Mouse (Mus musculus) gastrocnemius, adult 8-10 months (tissue): ENCODE measurements at regions not wholly inside any gene's neighbourhood (a gene's known extent, or its start where the extent isn't known, plus 50 kb on each side); places are given as distances from the start of the nearest gene placed in this dataset.

Source experiments
- DNase-seq, 2 experiments: peaks; one replicate each; pipeline ENCODE4 v3.0.0; 2022; ENCODE audit warnings: low spot score in 2 of 2

GRCm38 (mm10) chr5:102287131-102287530, 194.1 kb upstream of the Arhgap24 start:
- no peak for DNase-seq

GRCm38 (mm10) chr5:102290866-102291265, 190.3 kb upstream of the Arhgap24 start:
- no peak for DNase-seq

GRCm38 (mm10) chr5:102295564-102295963, 185.6 kb upstream of the Arhgap24 start:
- no peak for DNase-seq

- DNase-seq: no peak
Measured at GRCm38 (mm10) chr5:102306309-102306708, 174.9 kb upstream of the Arhgap24 start.

- DNase-seq: no peak
Measured at GRCm38 (mm10) chr5:102306718-102307117, 174.5 kb upstream of the Arhgap24 start.

- DNase-seq: no peak
Measured at GRCm38 (mm10) chr5:102311570-102311969, 169.6 kb upstream of the Arhgap24 start.

GRCm38 (mm10) chr5:102328197-102328784, 152.9 kb upstream of the Arhgap24 start:
- DNase-seq: no peak

GRCm38 (mm10) chr5:102333894-102334293, 147.3 kb upstream of the Arhgap24 start:
- DNase-seq: no peak

GRCm38 (mm10) chr5:102334442-102335197, 146.6 kb upstream of the Arhgap24 start:
- no peak for DNase-seq

GRCm38 (mm10) chr5:102366481-102366880, 114.7 kb upstream of the Arhgap24 start:
- no peak for DNase-seq

- DNase-seq: no peak
Measured at GRCm38 (mm10) chr5:102373309-102373971, 107.8 kb upstream of the Arhgap24 start.

- DNase-seq: no peak
Measured at GRCm38 (mm10) chr5:102373972-102374755, 107.0 kb upstream of the Arhgap24 start.

GRCm38 (mm10) chr5:102375339-102375738, 105.9 kb upstream of the Arhgap24 start:
- no peak for DNase-seq

- peak in 1 of 2 experiments; percentile 11 for DNase-seq
Measured at GRCm38 (mm10) chr5:102393941-102394340, 87.2 kb upstream of the Arhgap24 start.

- no peak for DNase-seq
Measured at GRCm38 (mm10) chr5:102395608-102396146, 85.5 kb upstream of the Arhgap24 start.

GRCm38 (mm10) chr5:102399006-102399405, 82.2 kb upstream of the Arhgap24 start:
- DNase-seq: no peak

- no peak for DNase-seq
Measured at GRCm38 (mm10) chr5:102417642-102418041, 63.5 kb upstream of the Arhgap24 start.

GRCm38 (mm10) chr5:102419089-102419488, 62.1 kb upstream of the Arhgap24 start:
- no peak for DNase-seq

GRCm38 (mm10) chr5:102424636-102425242, 56.5 kb upstream of the Arhgap24 start:
- no peak for DNase-seq

- no peak for DNase-seq
Measured at GRCm38 (mm10) chr5:102428310-102428709, 52.9 kb upstream of the Arhgap24 start.
